Mouse (Mus musculus) E14TG2a.4 (cell line): Measurements from ENCODE around the gene Rnd1.

Experiments used
- CTCF ChIP-seq: conservative IDR thresholded peaks from 2 replicates; pipeline ENCODE4 v1.5.1; 2014; ENCODE audit warnings: low read length
- NANOG ChIP-seq: IDR thresholded peaks from 2 replicates; pipeline ENCODE4 v1.6.1; 2014; ENCODE audit warnings: borderline replicate concordance, low read length, mixed read lengths
- POU5F1 ChIP-seq: IDR thresholded peaks from 2 replicates; pipeline ENCODE4 v1.6.1; 2014; ENCODE audit warnings: low read length, borderline replicate concordance

- no peak for TF ChIP-seq CTCF
- no peak for TF ChIP-seq NANOG
- TF ChIP-seq POU5F1 = no peak
These were observed 44.3 kb downstream of the Rnd1 start for GRCm38 (mm10) chr15:98632921-98633320.
